Mouse (Mus musculus): ENCODE results near the gene Siah3. TPM values are rescaled to one million over a fixed set of nuclear protein-coding genes. Genes with fewer than 3 reads are reported as not detected.

Siah3 gene
- polyA plus RNA-seq, 1 experiment from 2014 or later: 1.4 TPM

DNA sequence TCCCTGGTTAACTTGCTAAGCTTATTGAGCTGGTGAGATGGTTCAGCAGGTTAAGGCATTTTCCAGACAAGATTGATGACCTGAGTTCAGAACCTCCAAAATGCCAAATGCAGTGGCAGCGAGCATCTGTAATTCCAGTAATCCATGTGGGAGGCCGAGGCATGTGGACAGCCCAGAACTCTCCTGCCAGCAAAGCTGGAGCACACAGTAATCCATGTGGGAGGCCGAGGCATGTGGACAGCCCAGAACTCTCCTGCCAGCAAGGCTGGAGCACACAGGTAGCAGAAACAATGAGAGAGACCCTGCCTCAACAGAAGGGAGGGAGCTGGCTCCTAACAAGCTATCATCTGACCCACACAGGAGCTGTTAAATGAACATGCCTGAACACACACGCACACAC, 13.2 kb downstream of the Siah3 start:
- no peaks in the 10 kb centered on the region for H3K36me3 ChIP-seq
- no peaks in the 10 kb centered on the region for H3K27me3 ChIP-seq
- WGBS: 84% methylated on average over 4 of the region's 4 CpGs
- no peak overlapping the region for H3K4me3 ChIP-seq
- H3K9me3 ChIP-seq: no peaks in the 10 kb centered on the region
- no peak for ATAC-seq (ENCODE audit: low FRiP score, low read depth)
- H3K9ac ChIP-seq (replicated peaks): no peak overlapping the region
- H3K4me1 ChIP-seq: peaks cover 9% of the 10 kb centered on the region; the same call in 1 of the 2 replicates
- no peak overlapping the region for H3K4me2 ChIP-seq (replicated peaks)
- no peak overlapping the region for H3K27ac ChIP-seq (replicated peaks)

GRCm38 (mm10) chr14:75473061-75473930, 17.5 kb downstream of the Siah3 start:
- H3K9me3 ChIP-seq: no peaks in the 10 kb centered on the region
- ATAC-seq (ENCODE audit: low FRiP score, low read depth): peak; percentile 52; the same call in 1 of the 2 replicates
- H3K4me3 ChIP-seq: no peak overlapping the region
- peaks cover 11% of the 10 kb centered on the region; the same call in 1 of the 2 replicates for H3K4me1 ChIP-seq
- no peak overlapping the region for H3K27ac ChIP-seq (replicated peaks)
- 61% methylated on average over 9 of the region's 9 CpGs for WGBS
- no peaks in the 10 kb centered on the region for H3K36me3 ChIP-seq
- H3K9ac ChIP-seq (replicated peaks): no peak overlapping the region
- no peak overlapping the region for H3K4me2 ChIP-seq (replicated peaks)
- no peaks in the 10 kb centered on the region for H3K27me3 ChIP-seq

DNA sequence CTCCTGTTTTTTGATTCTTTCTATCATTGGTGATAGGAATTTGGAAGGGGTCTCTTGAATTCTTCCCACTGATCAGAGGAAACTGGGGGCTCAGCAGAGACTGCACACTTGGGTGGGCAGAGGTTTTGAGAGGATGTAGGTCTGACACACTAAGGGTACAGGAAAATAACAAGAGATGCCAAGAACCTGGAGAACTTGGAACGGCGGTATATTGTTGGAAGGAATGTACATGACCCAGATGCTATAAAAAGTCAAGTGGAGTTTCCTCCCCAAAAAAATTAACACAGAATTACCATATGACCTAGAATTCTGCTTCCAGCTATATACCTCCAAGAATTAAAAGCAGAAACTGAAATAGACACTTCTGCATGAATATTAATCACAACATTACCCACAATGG, 20.1 kb downstream of the Siah3 start:
- no peaks in the 10 kb centered on the region for H3K27me3 ChIP-seq
- no peak overlapping the region for H3K9ac ChIP-seq (replicated peaks)
- 91% methylated on average over 2 of the region's 2 CpGs for WGBS
- H3K27ac ChIP-seq (replicated peaks): no peak overlapping the region
- no peaks in the 10 kb centered on the region for H3K36me3 ChIP-seq
- peaks cover 11% of the 10 kb centered on the region; the same call in 1 of the 2 replicates for H3K4me1 ChIP-seq
- ATAC-seq (ENCODE audit: low FRiP score, low read depth): no peak
- H3K9me3 ChIP-seq: no peaks in the 10 kb centered on the region
- no peak overlapping the region for H3K4me3 ChIP-seq
- H3K4me2 ChIP-seq (replicated peaks): no peak overlapping the region

DNA sequence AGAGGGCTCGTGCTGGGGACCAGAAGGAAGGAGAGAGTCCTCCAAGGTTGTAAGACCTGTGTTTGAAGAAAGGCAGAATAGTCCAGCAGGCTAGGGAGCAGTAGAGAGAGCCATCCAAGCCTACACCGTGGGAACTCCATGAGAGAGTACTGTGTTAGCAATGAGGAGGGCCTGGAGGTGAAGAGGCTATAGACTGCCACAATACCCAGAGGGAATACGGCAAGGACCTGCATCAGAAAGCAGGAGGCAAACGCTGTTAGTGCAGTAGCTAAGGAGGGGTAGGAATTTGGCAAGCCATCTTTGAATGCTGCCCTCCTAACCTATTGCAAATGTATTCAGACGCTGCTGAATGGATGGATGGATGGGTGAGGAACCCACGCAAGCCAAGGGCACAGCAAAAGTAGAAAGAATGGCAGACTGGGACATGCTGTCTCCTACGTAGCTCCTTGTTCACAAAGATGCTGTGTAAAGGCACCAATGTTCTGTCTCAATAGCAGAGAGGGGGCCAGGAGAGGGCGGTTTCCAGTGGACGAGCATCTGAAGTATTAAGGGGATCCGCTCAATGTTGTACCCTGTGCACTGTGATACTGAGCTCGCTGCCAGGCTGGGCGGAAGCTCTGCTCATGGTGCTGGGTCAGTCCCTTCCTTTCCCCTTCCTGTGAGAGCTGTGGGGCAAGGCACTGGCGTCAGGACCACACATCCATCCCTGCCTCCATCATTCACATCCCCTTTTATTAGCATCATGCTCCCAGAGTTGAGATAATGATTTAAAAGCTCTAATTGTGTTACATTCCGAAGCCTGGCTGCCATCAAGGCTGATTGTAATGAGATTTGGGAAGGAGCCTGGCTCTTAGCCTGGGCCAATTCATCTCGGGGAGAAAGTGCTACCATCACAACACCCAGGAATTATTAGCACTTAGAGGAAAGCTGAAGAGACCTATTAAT, 26.7 kb downstream of the Siah3 start:
- no peaks in the 10 kb centered on the region for H3K9me3 ChIP-seq
- H3K27ac ChIP-seq (replicated peaks): no peak overlapping the region
- 79% methylated on average over 15 of the region's 15 CpGs for WGBS
- H3K9ac ChIP-seq (replicated peaks): no peak overlapping the region
- no peaks in the 10 kb centered on the region for H3K36me3 ChIP-seq
- peaks cover 19% of the 10 kb centered on the region; the same call in 1 of the 2 replicates for H3K4me1 ChIP-seq
- no peak overlapping the region for H3K4me3 ChIP-seq
- H3K27me3 ChIP-seq: no peaks in the 10 kb centered on the region
- 0 out of 2 replicates have a peak, but pooled peaks have one; percentile 47 for ATAC-seq (ENCODE audit: low FRiP score, low read depth)
- H3K4me2 ChIP-seq (replicated peaks): no peak overlapping the region

DNA sequence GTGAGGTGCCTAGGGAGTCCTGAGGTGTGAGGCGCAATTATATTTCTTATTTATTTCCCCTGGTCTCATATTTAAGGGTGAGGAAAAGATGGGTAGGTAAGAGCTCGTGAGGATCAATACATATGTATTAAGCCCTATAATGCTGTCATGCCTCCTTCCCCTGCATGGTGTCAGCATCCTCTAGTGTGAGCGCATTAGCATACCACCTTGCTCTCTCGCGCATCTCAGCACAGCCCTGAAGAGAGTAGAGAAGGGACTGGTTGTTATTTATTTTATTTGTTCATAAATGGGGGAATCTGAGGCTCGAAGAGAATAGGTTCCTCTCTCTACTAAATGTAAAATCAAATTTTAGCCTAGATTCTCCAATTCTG, 27.4 kb downstream of the Siah3 start:
- Histone ChIP-seq H3K27ac (replicated peaks) (no peak overlapping the region), H3K9me3 (no peaks in the 10 kb centered on the region), H3K4me1 (peaks cover 19% of the 10 kb centered on the region; the same call in 1 of the 2 replicates), H3K4me2 (replicated peaks) (no peak overlapping the region), H3K36me3 (no peaks in the 10 kb centered on the region), H3K27me3 (no peaks in the 10 kb centered on the region), H3K9ac (replicated peaks) (no peak overlapping the region), H3K4me3 (no peak overlapping the region)
- 79% methylated on average over 6 of the region's 6 CpGs for WGBS
- ATAC-seq (ENCODE audit: low FRiP score, low read depth): no peak

GRCm38 (mm10) chr14:75487932-75488331, 32.1 kb downstream of the Siah3 start:
- Histone ChIP-seq H3K27ac (replicated peaks) (no peak overlapping the region), H3K9me3 (no peaks in the 10 kb centered on the region), H3K4me1 (peaks cover 9% of the 10 kb centered on the region; the same call in 1 of the 2 replicates), H3K4me3 (no peak overlapping the region), H3K4me2 (replicated peaks) (no peak overlapping the region), H3K36me3 (no peaks in the 10 kb centered on the region), H3K27me3 (no peaks in the 10 kb centered on the region), H3K9ac (replicated peaks) (no peak overlapping the region)
- WGBS: 79% methylated on average over 7 of the region's 7 CpGs
- no peak for ATAC-seq (ENCODE audit: low FRiP score, low read depth)

DNA sequence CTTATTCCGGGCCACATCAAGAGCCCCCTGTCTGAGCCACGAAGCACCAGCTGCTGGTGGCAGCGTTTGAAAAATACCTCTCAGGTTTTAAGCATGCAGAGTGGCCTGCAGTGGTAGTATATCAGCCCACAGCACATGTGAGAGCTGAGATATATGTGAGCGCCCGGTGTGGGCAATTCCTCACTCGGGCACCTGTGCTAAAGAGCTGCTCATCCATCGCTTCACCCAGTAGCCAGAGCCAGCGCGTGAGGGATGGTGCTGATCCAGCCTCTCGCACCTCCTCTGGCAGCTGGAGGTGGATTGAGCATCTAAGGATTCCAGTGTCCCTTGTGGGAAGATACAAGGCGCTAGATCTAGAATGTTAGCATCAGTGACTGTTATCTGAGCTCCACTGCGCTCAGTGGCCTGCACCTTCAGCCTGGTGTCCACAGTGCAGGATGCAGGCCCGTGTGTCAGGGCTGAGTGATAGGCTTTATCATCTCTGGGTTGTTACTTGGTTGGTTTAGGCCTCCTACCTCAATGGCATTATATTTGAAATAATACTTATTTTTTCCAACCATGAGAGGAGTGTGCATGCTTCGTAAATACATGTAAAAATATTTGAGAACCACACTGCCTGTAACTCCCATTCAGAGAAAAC, 37.9 kb downstream of the Siah3 start:
- Histone ChIP-seq H3K36me3 (no peaks in the 10 kb centered on the region), H3K27me3 (no peaks in the 10 kb centered on the region), H3K4me1 (0 out of 2 replicates have a peak, but pooled peaks cover 4% of the 10 kb centered on the region), H3K9me3 (no peaks in the 10 kb centered on the region), H3K4me3 (no peak overlapping the region), H3K4me2 (replicated peaks) (no peak overlapping the region), H3K9ac (replicated peaks) (no peak overlapping the region), H3K27ac (replicated peaks) (no peak overlapping the region)
- ATAC-seq (ENCODE audit: low FRiP score, low read depth): no peak
- WGBS: 88% methylated on average over 14 of the region's 14 CpGs

GRCm38 (mm10) chr14:75494926-75495325, 39.1 kb downstream of the Siah3 start:
- H3K27me3 ChIP-seq: no peaks in the 10 kb centered on the region

DNA sequence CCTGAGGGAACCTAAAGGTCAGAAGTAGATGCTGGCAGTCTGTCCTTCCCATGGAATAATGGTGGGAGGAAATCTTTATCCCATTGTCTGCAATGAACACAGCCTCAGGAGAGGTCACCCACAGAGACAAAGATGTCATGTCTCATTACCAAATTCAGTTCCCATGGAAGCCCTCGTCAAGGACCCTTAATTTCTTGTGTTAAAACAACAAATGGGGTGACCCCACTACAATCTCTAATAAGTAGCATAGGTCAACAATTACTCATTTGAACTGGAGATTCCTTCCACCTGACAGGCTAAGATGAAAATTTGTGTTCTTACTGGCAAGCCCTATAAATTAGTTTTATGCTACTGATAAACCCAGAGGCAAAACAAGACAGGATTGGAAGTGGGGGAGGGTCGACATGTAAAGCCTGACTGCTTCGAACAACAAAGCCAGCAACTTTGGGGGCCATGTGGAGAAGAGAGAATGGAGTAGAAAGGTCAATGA, 45.8 kb downstream of the Siah3 start:
- no peak for ATAC-seq (ENCODE audit: low FRiP score, low read depth)
- WGBS: 25% methylated on average over 3 of the region's 3 CpGs
- no peaks in the 10 kb centered on the region for H3K36me3 ChIP-seq
- H3K27ac ChIP-seq (replicated peaks): no peak overlapping the region
- H3K4me2 ChIP-seq (replicated peaks): no peak overlapping the region
- H3K9ac ChIP-seq (replicated peaks): no peak overlapping the region
- no peak overlapping the region for H3K4me3 ChIP-seq
- H3K27me3 ChIP-seq: no peaks in the 10 kb centered on the region
- H3K4me1 ChIP-seq: peaks cover 17% of the 10 kb centered on the region
- no peaks in the 10 kb centered on the region for H3K9me3 ChIP-seq

More at GRCm38 (mm10) chr14:75494926-75495325, 39.1 kb downstream of the Siah3 start:
- H3K27ac ChIP-seq (replicated peaks): no peak overlapping the region
- H3K4me1 ChIP-seq: 0 out of 2 replicates have a peak, but pooled peaks cover 4% of the 10 kb centered on the region
- H3K36me3 ChIP-seq: no peaks in the 10 kb centered on the region
- no peak for ATAC-seq (ENCODE audit: low FRiP score, low read depth)
- no peak overlapping the region for H3K4me3 ChIP-seq
- WGBS: 19% methylated on average over 6 of the region's 6 CpGs
- H3K4me2 ChIP-seq (replicated peaks): no peak overlapping the region
- no peaks in the 10 kb centered on the region for H3K9me3 ChIP-seq
- no peak overlapping the region for H3K9ac ChIP-seq (replicated peaks)

GRCm38 (mm10) chr14:75502446-75502845, 46.7 kb downstream of the Siah3 start:
- no peak overlapping the region for H3K27ac ChIP-seq (replicated peaks)

DNA sequence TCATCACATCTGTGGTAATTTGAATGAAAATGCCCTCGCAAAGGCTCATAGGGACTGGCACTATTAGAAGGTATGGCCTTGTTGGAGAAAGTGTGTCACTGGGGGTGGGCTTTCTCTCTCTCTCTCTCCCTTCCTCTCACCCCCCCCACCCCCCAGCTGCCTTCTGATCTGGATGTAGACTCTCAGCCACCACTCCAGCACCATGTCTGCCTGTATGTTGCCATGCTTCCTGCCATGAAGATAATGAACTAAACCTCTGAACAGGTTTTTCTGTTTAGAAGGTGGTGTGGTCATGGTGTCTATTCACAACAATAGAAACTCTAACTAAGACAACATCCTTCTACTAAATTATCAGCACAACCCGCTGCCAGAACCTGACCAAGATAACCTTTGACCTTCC, 48.5 kb downstream of the Siah3 start:
- Histone ChIP-seq H3K27ac (replicated peaks) (no peak overlapping the region), H3K9ac (replicated peaks) (no peak overlapping the region), H3K4me1 (peaks cover 17% of the 10 kb centered on the region), H3K27me3 (no peaks in the 10 kb centered on the region), H3K9me3 (no peaks in the 10 kb centered on the region), H3K4me3 (no peak overlapping the region), H3K4me2 (replicated peaks) (no peak overlapping the region), H3K36me3 (no peaks in the 10 kb centered on the region)
- 68% methylated on average over 2 of the region's 2 CpGs for WGBS
- no peak for ATAC-seq (ENCODE audit: low FRiP score, low read depth)

More at GRCm38 (mm10) chr14:75502446-75502845, 46.7 kb downstream of the Siah3 start:
- WGBS: 73% methylated on average over 8 of the region's 8 CpGs
- H3K9me3 ChIP-seq: no peaks in the 10 kb centered on the region
- no peak overlapping the region for H3K4me2 ChIP-seq (replicated peaks)
- peaks cover 17% of the 10 kb centered on the region for H3K4me1 ChIP-seq
- H3K9ac ChIP-seq (replicated peaks): no peak overlapping the region
- no peak for ATAC-seq (ENCODE audit: low FRiP score, low read depth)
- no peaks in the 10 kb centered on the region for H3K27me3 ChIP-seq
- no peaks in the 10 kb centered on the region for H3K36me3 ChIP-seq
- H3K4me3 ChIP-seq: no peak overlapping the region

Measured in midbrain, embryonic 12.5 days (tissue).